Mouse (Mus musculus) cerebellum, postnatal 25 days (tissue): Measurements from ENCODE around the gene Tut1.

Experiments
- DNase-seq, 2 experiments: peaks; one replicate each; pipeline ENCODE4 v3.0.0; 2021; ENCODE audit warnings: mixed read lengths in 2 of 2

Gene Tut1

DNA sequence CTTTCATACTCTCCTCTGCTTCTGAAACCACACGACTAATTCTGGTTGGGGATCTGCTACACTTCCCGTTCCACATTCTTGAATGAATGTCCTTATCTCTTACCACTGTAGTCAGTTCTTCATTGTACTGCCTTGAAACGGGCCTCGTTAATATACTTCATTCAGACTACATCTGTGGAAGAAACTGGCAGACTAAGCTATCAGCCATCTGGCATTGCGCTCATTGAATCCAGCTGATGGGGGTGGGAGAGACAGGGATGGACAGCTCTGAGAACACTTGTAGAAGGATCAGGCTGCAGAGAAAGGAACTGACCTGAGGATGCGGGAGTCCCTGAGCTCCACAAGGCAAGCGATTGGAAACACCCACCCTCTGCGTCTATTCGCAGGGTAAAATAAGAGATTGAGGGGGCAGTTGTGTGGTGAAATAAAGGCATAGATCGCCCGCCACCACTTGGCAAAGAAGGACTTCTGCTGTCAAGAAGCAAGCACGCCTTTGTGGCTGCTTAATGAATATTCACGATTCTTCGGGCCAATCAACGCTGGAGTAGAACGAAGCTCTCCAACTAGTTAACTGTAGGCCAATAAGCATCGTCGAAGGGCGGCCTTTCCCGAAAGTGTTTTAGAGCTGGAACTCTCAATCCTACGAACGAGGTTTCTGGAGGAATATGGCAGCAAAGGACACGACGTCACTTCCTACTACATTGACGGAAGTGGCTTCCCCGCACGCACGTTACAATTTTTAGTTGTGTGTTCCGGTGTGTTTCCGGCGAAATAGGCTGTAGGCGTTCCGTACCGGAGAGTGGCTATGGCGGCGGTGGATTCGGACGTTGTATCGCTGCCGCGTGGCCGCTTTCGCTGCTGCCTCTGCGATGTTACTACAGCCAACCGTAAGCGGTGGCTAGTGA, at the start of gene Tut1:
TSS of gene Tut1 (plus strand) at position 713 of the 905 bp plus-strand sequence.
- DNase-seq: peak; percentile 89 to 90

DNA sequence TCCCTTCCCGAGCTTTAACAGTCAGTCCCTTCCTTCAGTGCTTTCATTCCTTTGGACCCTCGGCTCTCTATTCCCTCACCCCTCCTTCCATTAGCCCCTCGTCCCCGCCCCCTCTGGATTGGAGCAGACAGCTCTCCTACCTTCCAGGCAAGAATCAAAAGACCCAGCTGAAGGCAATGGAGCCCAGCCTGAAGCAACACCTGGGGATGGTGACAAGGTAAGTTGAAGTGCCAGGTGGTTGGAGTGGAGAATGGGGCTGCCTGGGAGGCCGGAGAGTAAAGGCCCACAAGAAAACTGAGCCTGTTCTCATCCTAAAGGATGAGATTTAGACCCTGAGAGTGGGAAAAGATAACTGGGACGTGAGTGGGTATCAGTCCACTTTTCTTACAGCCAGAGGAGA, 45.1 kb upstream of the Tut1 start:
- no peak for DNase-seq

DNA sequence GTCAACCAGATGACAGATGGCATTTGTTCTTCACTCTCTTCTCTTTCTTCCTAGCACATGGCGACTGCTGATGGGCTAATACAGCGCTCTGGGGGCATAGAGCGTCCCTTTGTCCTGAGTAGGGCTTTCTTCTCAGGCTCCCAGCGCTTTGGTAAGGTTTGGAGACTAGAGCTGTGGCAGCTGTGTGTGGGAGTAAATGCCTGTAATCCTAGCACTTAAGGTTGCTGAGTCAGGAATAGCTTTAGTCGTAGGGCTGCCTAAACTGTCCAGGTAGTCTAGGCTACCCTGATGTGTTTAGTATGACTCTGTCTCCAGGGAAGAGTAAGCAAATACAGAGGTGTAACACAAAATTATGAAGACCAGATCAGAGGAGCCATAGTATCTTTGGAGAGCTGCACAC, 41.8 kb upstream of the Tut1 start:
- no peak for DNase-seq

DNA sequence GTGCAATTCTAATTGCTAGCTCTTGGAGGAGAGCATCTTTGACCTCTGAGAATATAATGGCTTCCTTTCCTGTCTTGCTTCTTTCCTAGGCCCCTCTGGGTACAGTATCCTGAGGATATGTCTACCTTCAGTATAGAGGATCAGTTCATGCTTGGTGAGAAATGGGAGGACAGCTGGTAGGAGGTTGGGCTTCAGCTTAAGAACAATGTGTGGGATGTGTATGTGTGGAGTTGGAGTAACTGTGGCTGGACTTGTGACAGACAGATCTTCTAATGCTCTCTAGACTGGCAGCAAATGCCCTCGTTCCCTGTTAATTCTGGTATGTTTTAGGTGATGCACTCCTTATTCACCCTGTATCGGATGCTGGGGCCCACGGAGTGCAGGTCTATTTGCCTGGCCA, 39.4 kb upstream of the Tut1 start:
- DNase-seq: no peak

DNA sequence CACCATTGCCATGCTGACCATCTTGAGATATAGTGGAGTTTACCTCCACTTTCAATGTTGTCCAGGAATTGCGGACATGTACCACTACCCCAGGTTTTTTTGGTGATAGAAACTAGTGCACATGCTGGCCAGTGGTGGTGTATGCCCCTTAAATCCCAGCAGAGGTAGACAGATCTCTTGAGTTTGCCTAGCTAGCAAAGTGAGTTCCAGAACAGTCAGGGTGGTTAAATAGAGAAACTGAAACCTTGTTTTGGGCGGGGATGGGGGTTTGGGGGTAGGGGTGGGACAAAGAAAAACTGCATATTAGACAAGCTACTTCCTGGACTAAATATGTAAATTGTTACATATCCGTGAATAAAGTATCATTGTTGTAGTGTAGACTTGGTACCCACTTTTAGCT, 34.6 kb upstream of the Tut1 start:
- no peak for DNase-seq

DNA sequence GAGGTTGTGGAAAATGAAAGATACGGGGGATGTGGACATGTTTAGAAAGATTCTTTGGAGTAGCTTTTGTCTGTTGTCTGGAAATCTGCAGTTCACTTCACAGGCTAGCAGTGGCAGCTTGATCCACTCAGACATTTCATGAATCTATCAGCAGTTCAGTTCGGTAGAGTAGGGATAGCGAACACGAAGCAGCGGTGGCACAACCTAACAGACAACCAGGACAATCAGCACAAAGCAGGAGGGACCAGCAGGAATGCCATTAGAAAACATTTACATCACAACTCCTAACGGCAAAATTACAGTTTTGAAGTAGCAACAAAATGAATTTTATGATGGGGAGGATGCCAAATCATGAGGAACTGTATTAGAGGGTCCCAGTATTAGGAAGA, 34.0 kb upstream of the Tut1 start:
- no peak for DNase-seq

DNA sequence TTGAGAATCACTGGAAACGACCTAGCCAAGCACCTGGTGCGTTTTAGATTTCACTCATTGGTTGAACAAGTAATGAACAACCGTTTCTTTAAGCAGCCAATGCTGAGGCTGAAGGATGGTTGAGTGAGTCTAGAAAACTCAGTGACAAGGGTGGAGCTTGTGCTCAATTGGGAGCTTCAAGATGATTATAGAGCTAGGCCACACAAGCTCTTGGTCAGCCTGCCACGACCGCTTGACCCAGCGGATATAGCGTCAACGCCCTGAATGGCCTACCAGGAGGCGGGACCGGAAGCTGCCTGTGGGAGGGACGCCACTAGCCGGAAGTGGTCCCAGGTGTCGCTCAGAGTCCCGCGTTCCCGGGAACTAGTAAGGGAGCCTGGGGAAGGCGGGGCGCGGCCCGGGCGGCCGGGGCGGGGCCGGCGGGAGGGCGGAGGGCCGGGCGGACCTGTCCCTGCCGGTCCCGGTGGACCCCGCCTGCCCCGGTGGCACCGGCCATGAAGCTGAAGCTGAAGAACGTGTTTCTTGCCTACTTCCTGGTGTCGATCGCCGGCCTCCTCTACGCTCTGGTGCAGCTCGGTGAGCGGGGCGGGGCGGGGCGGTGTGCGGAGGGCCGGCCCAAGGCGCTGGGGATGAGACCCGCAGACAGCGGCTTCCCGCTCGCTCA, 33.4 kb upstream of the Tut1 start, which contains the start of gene B3gat3:
TSS of gene B3gat3 (plus strand) at position 302 of the 664 bp plus-strand sequence.
- peak; percentile 97 for DNase-seq

DNA sequence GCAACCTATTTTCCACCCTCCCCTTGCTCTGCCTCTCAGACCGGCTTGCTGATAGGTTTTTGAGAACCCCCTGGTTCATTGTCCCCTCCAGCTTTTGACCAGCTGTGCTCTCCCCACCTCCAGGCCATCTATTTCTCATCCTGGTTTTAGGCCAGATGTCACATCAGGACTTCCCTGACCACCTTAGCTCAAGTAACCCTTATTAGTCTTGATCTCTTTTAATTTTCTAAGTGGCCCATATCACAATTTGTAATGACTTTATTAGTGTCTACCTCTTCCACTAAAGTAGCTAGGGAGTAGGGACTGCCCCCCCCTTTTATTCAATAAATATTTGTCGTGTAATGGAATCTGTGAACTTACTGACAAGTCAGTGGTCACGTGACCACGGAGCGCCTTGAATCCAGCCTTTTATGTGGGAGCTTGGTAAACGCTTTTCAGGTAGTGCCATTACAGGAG, 32.8 kb upstream of the Tut1 start:
- DNase-seq: peak in 1 of 2 experiments; percentile 50

DNA sequence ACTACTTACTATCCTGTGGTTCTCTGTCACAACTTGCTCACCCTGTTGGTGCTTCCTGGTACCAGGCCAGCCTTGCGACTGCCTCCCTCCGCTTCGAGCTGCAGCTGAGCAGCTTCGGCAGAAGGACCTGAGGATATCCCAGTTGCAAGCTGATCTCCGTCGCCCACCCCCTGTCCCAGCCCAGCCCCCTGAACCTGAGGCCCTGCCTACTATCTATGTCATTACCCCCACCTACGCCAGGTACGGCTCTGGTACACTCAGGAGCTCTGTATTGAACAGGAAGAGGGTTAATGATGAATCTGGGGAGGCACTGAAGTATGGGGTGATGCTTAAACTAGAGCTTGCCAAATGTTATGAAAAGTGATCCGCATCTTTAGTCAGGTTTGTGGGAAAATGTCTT, 31.9 kb upstream of the Tut1 start:
- DNase-seq: no peak

DNA sequence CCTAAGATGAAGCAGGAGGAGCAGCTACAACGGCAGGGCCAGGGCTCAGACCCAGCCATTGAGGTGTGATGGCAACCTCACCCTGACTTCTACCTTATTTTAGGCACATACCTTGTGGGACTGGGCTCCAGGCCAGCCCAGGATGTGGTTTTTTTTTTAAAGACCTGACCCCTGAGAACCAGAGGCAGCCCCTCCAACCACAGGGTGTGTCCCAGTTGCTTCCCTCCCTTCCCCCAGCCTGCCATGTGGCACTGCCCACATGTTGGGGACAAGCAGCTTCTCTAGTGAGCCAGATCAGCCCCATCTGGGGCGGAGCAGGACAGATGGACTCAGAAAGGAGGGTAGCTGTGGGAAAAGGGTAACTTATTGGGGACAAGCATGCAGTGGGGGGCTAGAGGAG, 26.9 kb upstream of the Tut1 start:
- no peak for DNase-seq

DNA sequence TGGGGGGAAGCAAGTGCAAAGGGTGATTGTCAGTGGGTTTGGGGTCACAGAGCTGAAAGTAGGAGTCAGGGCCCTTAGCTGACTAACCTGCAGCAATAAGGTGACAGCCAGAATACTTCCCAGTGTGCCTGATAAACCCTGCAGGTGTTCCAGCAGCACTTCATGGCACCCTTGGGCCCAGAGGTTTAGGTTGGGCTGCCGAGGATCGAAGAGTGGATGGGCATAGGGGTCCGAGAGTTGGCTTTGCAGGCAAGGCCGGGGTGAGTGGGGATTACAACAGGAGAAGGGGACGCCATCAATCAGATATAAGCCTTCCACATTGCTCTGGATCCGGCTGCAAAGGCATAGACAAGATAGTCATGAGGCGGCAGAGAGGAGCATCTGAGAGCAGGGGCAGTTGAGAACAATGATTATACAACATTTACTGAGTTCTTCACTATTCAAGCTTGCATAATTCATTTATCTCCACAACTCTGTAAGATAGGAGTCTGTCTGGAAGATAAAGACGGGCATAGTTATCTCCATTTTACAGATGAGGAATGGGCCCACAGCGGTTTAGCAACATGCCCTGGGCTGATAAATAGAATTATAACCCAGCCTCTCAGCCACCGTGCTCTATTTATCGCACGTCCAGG, 25.6 kb upstream of the Tut1 start:
- DNase-seq: no peak

DNA sequence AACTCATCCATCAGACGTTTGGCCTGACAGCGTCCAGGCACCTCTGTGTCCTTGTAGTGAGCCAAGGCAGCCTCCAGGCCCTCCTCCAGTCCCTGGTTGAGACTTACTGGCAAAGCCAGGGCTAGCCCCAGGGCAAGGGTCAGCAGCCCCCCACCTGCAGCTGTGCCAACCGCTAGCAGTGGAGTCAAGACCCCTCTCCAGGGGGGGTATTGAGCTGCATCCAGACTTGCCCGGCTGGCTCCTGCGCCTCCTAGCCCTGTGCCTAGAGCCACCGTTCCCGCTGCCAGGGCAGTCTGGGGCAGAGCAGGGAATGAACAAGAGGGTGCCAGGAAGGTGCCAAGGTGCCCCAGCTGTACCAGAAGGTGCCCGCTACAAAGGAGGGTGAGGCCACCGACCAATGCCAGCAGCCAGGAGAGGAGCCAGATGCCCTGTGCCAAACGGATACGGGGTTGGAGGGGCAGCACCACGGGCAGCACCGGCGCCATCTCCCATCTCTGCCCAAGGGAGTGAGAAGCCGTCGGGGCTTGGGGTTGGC, 24.9 kb upstream of the Tut1 start:
- peak in 1 of 2 experiments; percentile 65 for DNase-seq

DNA sequence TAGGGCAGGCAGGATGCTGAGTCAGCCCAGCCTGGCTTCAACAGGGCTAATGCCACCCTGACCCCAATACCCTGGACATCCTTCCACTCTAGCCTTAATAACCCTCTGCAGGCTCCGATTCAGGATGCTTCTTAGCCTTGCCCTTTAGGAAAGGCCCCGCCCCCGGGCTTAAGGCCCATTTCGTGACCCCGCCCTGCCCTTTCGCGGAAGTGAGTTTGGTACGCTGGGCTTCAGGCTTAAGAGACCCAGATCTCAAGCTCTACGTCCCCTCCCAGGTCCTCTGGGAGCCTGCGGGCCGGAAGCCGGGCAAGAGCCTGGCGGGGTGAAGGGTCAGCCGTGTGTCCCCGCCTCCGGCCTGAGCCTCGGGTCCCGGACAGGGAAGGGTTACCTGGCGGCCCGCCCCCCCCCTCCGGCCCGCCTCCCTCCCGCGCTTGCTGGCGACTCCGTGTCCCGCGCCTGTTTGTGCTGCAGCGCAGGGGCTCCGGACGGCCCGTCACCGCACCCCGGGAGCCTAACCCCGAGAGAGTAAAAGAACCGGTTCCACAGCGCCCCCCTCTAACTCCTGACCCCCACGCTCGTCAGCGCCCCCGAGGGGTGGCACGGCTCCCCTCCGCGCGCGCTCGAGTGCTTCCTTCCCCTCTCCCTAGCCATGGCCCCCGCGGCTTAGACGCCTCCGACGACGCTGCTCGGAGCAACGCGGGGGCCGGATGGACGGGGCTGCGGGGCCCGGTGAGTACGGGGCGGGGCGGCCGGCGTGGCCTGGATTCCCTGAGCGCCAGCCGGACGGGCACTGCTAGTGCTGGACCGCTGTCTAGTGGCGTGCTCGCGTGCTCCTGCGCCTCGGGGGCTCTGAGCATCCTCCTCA, 24.2 kb upstream of the Tut1 start, which contains the start of the genes Rom1 and Eml3:
TSS of gene Rom1 (minus strand) at position 133 of the 865 bp plus-strand sequence.
TSS of gene Eml3 (plus strand) at position 329 of the 865 bp plus-strand sequence.
- peak; percentile 77 to 80 for DNase-seq

DNA sequence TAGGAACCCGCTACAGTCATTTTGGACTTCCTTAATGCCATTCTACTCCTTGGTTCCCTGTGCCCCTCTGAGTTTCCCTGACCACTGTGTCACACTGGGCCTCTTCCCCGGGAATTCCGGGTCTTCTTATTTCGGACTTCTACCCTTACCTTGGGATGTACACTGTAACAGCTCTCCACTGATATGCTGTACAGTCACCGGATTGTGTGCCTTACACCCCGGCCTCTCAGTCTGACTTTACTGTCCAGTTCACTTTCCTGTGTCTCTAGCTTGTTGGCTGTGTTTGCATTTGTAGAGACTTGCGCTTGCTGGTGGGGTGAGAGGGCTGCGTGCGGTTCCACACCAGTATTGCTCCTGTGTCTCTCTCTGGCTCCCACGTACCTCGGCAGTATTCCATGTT, 23.5 kb upstream of the Tut1 start:
- no peak for DNase-seq

DNA sequence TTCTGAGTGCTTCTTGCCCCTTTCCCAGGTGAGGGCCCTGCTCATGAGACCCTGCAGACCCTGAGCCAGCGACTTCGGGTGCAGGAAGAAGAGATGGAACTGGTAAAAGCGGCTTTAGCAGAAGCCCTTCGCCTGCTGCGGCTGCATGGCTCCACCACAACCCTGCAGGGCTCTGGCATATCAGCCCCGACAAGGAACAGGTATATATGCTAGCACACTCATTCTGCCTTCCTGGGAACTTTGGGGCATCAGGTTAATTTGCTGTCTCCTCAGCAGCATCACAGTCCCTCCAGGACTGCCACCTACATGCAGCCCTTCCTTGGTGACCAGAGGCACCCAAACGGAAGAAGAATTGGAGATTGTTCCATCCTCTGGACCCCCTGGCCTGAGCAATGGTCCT, 22.9 kb upstream of the Tut1 start:
- DNase-seq: no peak

DNA sequence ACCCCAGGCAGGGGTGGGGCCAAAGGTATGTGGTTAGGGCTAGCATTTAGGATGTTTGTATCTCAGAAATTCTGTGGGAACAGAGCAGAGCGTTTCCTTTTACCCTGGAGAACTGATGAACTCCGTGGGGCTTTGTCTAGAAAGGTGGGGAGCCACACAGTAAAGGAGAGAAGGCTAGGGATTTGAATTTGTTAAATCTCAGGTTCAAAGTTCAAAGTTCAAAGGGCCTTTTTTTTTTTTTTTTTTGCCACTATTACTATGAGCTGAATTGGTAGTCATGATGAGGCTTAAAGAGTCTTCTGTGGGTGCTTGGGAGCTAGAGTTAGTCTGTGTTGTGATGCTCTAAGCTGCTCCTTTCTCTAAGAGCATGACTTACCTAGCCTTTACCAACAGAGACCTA, 16.9 kb upstream of the Tut1 start:
- DNase-seq: no peak

DNA sequence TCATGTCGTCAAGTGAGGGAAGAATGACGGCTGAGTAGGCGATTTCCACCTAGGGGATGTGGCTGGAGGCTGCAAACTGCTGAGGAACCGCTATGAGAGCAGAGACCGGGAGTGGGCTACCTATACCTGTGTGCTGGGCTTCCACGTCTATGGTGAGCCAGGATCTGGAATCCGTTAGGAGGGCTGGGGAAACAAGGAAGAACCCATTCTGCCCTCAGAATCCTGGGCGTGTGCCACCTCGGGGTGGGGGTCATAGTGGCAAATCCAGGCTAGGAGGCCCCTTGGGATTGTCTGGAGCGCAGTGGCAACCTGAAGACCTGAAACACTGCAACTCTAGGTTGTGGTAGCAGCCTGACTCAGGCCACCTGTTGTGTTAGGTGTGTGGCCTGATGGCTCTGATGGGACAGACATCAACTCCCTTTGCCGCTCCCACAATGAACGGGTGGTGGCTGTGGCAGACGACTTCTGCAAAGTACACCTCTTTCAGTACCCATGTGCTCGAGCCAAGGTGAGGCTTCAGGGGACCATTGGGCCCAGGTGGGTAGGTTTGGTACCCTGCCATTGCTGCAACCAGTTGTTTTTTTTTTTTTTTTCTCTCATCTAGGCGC, 13.0 kb upstream of the Tut1 start:
- DNase-seq: peak in 1 of 2 experiments; percentile 27

DNA sequence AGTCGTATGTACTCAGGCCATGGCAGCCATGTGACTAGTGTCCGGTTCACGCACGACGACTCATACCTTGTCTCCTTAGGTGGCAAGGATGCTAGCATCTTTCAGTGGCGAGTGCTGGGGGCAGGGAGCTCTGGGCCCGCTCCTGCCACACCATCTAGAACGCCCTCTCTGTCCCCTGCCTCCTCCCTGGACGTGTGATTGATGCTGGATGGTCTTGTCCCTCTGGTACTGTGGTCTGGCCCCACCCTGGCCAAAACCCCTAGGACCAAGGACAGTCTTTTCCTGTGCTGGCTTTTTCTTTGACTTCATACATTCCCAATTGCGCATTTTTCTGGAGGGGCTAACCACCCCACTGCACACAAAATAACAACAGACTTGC, 12.5 kb upstream of the Tut1 start:
- DNase-seq: no peak

DNA sequence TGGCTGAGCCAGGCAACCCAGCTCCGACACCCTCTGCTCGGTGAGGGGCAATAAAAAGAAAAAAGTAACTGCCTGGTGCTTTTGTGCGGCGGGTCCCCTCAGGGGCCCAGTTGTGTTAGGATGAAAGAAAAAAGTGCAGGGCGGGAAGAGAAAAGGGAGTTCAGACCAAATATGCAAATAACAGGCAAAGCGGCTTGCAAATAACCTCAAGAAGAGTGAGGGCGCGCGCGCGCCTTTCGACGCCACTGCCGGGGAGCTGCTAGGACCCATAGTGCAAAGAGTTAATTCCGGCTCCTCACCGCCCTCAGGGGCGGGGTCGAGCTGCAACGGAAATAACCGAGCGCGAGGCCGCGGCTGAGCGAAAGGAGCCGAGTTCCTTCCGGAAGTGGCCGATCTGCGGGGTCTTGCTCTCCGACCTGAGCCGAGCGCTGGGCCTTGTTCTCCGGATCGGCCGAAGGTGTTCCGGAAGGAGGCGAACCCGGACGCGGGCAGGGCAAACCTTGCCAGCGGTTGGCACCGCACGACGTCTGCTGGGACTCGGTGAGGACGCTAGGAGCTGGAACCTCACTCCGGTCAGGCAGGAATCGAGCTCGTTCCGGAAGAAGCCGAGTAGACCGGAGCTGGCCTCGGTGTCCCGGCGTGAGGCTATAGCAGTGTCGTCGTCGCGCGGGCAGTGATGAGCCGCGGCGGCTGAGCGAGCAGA, 12.0 kb upstream of the Tut1 start, which contains the start of gene Mta2:
TSS of gene Mta2 (plus strand) at position 361 of the 703 bp plus-strand sequence.
- peak; percentile 99 to 100 for DNase-seq

DNA sequence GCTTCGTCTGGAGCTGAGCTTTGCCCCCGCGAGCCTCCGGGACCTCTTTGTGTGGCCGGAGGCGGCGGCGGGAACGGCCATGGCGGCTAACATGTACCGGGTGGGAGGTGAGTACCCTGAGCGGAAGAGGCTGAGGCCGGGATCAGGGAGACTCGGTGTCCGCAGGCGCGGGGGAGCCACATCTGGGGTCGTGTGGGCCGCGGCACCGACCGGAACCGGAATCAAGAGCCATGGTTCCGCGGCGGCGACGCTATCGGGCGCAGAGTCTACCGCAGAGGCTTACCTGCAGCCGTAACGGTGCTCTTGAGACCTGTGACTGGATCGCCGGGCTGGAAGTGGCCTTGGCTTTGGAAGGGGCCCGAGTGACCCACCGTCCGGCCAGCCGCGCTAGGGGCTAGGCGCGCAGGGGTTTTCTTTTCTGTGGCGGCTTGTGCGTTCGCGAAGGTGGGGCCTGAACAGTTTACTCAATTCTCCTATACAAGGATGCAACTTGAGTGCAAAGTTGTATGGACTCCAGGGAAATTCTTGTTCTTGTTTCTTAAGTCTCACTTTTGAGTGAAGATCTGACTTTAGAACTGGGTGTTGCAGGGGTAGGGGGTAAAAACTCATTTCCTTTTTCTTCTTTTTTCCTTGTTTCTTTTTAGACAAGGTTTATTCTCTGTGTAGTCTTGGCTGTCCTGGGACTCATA, 11.2 kb upstream of the Tut1 start:
- DNase-seq: peak in 1 of 2 experiments; percentile 74
